Mouse (Mus musculus) lung, embryonic 15.5 days (tissue): ENCODE measurements around the gene Fnip1. TPM values are rescaled to one million over a fixed set of nuclear protein-coding genes. Genes with fewer than 3 reads are reported as not detected.
"Not testable (repeated sequence)": the region's sequence is repeated elsewhere in the genome, so short reads cannot be mapped to it uniquely, and the experiment has no call there.

Source experiments
- ATAC-seq: fragments of 200-750 bp; cut with Nextera tagmentation; 2 replicates; pipeline ENCODE4 v1.8.0; 2017; ENCODE audit warnings: moderate number of reproducible peaks, borderline replicate concordance; ENCODE audit not compliant: low FRiP score, low TSS enrichment; ENCODE audit errors: extremely low read depth
- H3K27ac ChIP-seq: fragments of 300-500 bp; sonication (generic); 2 replicates; pipeline ENCODE4 v1.5.1; 2015; ENCODE audit warnings: moderate library complexity, mild to moderate bottlenecking, inconsistent platforms
- H3K27me3 ChIP-seq: fragments of 300-500 bp; sonication (generic); 2 replicates; pipeline ENCODE4 v1.6.1; 2015; ENCODE audit warnings: inconsistent platforms
- H3K36me3 ChIP-seq: fragments of 300-500 bp; sonication (generic); 2 replicates; pipeline ENCODE4 v1.6.1; 2015; ENCODE audit warnings: inconsistent platforms
- H3K4me1 ChIP-seq: fragments of 300-500 bp; sonication (generic); 2 replicates; pipeline ENCODE4 v1.6.1; 2015; ENCODE audit warnings: inconsistent platforms
- H3K4me2 ChIP-seq: fragments of 300-500 bp; sonication (generic); 2 replicates; pipeline ENCODE4 v1.6.1; 2015; ENCODE audit warnings: inconsistent platforms, mild to moderate bottlenecking, moderate library complexity
- H3K4me3 ChIP-seq: fragments of 300-500 bp; sonication (generic); 2 replicates; pipeline ENCODE4 v1.5.1; 2015; ENCODE audit warnings: mild to moderate bottlenecking, inconsistent platforms
- H3K9ac ChIP-seq: fragments of 300-500 bp; sonication (generic); 2 replicates; pipeline ENCODE4 v1.6.1; 2015; ENCODE audit warnings: inconsistent platforms
- H3K9me3 ChIP-seq: fragments of 300-500 bp; sonication (generic); 2 replicates; pipeline ENCODE4 v1.6.1; 2016; ENCODE audit warnings: inconsistent platforms
- WGBS: fragments of 180-500 bp; shearing (Covaris S2); methylation state at CpG from one replicate; pipeline ENCODE4 v1.1.7; 2015; 5-methylcytosine and 5-hydroxymethylcytosine counted together
- polyA plus RNA-seq: library from polyadenylated mRNA; unstranded; fragments of >200 nt; fragmentation: Nextera tagmentation; extraction: Ambion mirVana; gene quantifications from 2 replicates; pipeline ENCODE4 v1.2.1, GENCODE M21; 2015

Gene Fnip1
- polyA plus RNA-seq, 1 experiment from 2014 or later, result 10.2 TPM

DNA sequence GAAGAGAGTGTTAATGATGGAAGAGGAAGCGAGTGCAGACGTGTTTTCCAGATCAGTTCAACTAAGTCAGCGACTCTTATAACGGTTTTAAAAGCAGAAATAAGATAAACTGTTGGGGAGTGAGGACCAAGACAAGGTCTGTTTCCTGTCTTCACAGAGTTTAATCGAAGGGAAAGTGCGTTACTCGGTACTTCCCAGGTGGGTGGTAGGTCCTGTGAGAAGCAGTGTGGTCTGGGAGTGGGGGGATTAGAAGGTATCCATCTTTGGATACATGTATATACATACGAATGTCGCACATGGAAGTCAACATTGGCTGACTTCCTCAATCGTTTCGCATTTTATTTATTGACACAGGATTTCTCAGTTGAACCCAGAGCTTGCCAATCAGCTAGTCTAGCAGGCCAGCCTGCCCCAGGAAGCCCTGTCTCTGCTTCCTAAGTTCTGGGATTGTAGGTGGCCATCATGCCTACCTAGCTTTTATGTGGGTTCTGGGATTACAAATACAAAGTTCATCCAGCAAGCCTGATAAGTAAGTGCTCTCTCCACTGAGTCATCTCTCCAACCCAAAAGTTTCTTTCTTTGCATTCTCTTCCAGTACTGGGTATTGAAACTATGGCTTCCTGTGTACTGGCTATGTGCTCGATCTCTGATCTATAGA lies 10.2 kb upstream of the Fnip1 start:
- no peak overlapping the region for H3K4me2 ChIP-seq
- no peak overlapping the region for H3K4me3 ChIP-seq
- H3K27me3 ChIP-seq, result no peaks in the 10 kb centered on the region
- ATAC-seq, result no peak
- H3K9ac ChIP-seq, result no peak overlapping the region
- H3K4me1 ChIP-seq, result no peaks in the 10 kb centered on the region
- no peak overlapping the region for H3K27ac ChIP-seq
- H3K9me3 ChIP-seq, result no peaks in the 10 kb centered on the region
- no peaks in the 10 kb centered on the region for H3K36me3 ChIP-seq
- 50% methylated on average over 12 of the region's 12 CpGs for WGBS

DNA sequence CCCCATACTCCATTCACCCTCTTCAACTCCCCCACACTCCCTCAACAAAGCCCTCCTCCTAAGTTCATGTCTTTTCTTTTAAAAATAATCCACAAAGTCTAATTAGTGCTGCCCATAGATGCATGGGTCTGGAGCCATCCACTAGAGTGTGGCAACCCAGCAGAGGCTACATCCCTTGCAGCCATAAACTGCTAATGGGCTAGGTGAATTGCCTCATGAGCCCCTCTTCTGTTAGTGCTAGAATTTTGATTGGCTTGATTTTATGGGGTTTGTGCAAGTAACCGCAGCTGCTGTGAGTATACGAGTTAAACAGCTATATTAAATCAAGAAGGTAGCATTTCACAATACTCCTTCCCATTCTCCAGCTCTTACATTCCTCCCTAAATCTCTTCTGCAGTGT lies 8.8 kb upstream of the Fnip1 start:
- Histone ChIP-seq H3K27ac (no peak overlapping the region), H3K9ac (no peak overlapping the region), H3K27me3 (no peaks in the 10 kb centered on the region), H3K4me2 (no peak overlapping the region), H3K9me3 (no peaks in the 10 kb centered on the region), H3K4me1 (no peaks in the 10 kb centered on the region), H3K4me3 (no peak overlapping the region), H3K36me3 (no peaks in the 10 kb centered on the region)
- no peak for ATAC-seq
- 70% methylated on average over 2 of the region's 2 CpGs for WGBS

- 100% methylated on average over 1 of the region's 1 CpGs for WGBS
Observed at GRCm38 (mm10) chr11:54435797-54436196, 2.2 kb upstream of the Fnip1 start.

DNA sequence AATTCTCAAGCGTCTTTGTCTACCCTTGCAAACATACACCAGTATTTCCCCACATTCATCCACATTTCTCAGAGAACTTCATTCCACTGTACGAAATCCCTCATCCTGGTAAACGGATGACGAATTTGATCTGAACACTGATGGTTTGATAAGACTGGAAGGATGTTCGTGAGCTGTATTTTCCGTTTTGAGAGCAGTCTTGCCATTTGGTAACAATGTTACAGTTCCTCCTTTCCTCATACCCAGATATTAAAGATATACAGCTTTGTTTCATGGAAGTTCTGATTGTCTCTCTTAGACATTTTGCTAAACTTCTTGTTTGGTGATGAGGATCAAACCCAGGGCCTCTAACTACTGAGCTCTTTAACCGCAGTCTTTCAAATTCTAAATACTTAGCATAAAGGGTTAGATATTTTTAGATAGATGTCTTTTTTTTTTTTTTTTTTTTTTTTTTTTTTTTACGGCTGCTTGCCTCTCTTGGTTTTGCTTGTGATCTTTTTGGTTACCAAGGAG lies 633 bp upstream of the Fnip1 start:
- 37% methylated on average over 8 of the region's 8 CpGs for WGBS
- peak overlapping the region; percentile 63 for H3K4me2 ChIP-seq
- H3K4me3 ChIP-seq, result peak overlapping the region; percentile 97
- no peaks in the 10 kb centered on the region for H3K36me3 ChIP-seq
- no peaks in the 10 kb centered on the region for H3K27me3 ChIP-seq
- no peaks in the 10 kb centered on the region for H3K9me3 ChIP-seq
- H3K9ac ChIP-seq, result peak overlapping the region; percentile 53
- ATAC-seq, result no peak
- peaks cover 20% of the 10 kb centered on the region for H3K4me1 ChIP-seq
- H3K27ac ChIP-seq, result peak overlapping the region; percentile 69

More at GRCm38 (mm10) chr11:54435797-54436196, 2.2 kb upstream of the Fnip1 start:
- Histone ChIP-seq H3K4me3 (no peak overlapping the region), H3K9ac (no peak overlapping the region), H3K27me3 (no peaks in the 10 kb centered on the region), H3K36me3 (no peaks in the 10 kb centered on the region), H3K9me3 (no peaks in the 10 kb centered on the region), H3K4me1 (peaks cover 20% of the 10 kb centered on the region), H3K27ac (no peak overlapping the region), H3K4me2 (no peak overlapping the region)
- ATAC-seq, result no peak

- H3K9ac ChIP-seq, result peak overlapping the region; percentile 90
- WGBS, result under 1% methylated on average over 47 of the region's 47 CpGs
- peak; percentile 80 for ATAC-seq
Observed at GRCm38 (mm10) chr11:54438366-54438781, 375 bp downstream of the Fnip1 start.

DNA sequence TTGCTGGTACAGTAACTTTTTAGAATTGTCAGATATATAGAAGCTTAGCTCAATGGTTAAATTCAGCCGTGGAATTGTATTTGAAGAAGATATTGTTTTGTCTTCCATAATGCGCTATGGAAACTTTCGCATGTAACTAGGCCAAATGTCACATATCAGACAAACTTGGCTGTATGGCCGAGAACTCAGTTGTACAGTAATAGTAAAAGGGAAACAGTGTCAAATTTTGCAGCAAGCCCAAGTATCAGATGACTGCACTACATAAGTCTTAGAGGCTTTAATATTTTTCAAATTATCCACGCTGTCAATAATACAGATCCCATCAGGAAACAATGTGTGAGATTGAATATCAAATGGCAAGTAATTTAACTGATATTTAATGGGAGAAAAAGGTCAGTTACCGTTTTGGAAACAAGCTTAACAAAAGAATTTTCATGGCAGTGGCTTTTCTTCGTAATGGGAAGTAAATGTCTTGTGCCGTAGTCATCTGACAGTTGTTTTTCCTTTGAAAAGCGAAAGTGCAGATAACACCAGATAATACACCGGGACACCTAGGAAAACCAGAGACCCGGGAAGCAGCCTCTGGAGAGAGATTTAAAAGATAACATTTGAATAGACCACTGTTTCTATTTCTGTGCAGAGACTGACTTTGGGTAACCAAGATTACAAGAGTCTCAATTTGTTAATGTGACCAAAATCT lies 1.1 kb downstream of the Fnip1 start:
- peaks cover 20% of the 10 kb centered on the region for H3K4me1 ChIP-seq
- ATAC-seq, result no peak
- peak overlapping the region; percentile 90 for H3K9ac ChIP-seq
- H3K27me3 ChIP-seq, result no peaks in the 10 kb centered on the region
- H3K36me3 ChIP-seq, result no peaks in the 10 kb centered on the region
- peak overlapping the region; percentile 97 for H3K4me3 ChIP-seq
- H3K9me3 ChIP-seq, result no peaks in the 10 kb centered on the region
- H3K4me2 ChIP-seq, result peak overlapping the region; percentile 63
- WGBS, result 12% methylated on average over 11 of the region's 11 CpGs
- no peak overlapping the region for H3K27ac ChIP-seq

More at GRCm38 (mm10) chr11:54438366-54438781, 375 bp downstream of the Fnip1 start:
- Histone ChIP-seq H3K4me2 (peak overlapping the region; percentile 63), H3K4me1 (peaks cover 20% of the 10 kb centered on the region), H3K36me3 (no peaks in the 10 kb centered on the region), H3K9me3 (no peaks in the 10 kb centered on the region), H3K27me3 (no peaks in the 10 kb centered on the region), H3K4me3 (peak overlapping the region; percentile 97), H3K27ac (peak overlapping the region; percentile 81)

DNA sequence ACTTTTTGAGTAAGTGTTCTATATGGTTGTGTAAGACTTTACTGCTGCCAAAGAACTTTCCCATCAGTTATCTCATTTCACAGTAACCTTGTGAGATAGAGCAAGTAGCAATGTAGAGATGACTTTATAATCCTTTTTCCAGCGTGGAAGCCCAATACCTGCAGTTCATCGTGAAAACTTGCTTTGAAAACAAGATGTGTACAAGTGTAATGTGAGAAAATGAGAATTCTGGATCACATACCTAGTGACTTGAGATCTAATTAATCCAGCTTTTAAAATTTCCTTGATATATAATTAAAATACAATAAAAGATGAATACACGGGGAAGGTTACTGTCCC lies 1.7 kb downstream of the Fnip1 start:
- 60% methylated on average over 3 of the region's 3 CpGs for WGBS
- no peak for ATAC-seq
- H3K4me2 ChIP-seq, result peak overlapping the region; percentile 63
- H3K4me3 ChIP-seq, result peak overlapping the region; percentile 97
- no peak overlapping the region for H3K27ac ChIP-seq
- peak overlapping the region; percentile 90; the same call in 1 of the 2 replicates for H3K9ac ChIP-seq
- no peaks in the 10 kb centered on the region for H3K36me3 ChIP-seq
- no peaks in the 10 kb centered on the region for H3K27me3 ChIP-seq
- no peaks in the 10 kb centered on the region for H3K9me3 ChIP-seq
- peaks cover 20% of the 10 kb centered on the region for H3K4me1 ChIP-seq

DNA sequence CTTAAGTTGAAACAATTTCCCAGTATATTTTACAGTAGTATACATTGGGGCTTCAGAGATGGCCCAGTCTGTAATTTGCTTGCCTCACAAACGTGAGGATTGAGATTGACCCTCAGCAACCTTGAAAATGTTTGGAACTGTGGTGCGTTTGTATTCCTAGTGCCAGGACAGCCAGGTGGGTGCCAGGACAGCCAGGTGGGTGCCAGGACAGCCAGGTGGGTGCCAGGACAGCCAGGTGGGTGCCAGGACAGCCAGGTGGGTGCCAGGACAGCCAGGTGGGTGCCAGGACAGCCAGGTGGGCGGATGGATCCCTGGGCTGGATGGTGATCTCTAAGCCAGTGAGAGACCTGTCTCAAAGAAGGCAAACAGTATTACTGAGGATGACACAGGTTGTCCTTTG lies 12.8 kb downstream of the Fnip1 start:
- not testable (repeated sequence) for H3K4me2 ChIP-seq, H3K4me1 ChIP-seq, H3K9ac ChIP-seq, H3K4me3 ChIP-seq, H3K27me3 ChIP-seq, ATAC-seq, H3K9me3 ChIP-seq, H3K36me3 ChIP-seq, H3K27ac ChIP-seq
- 81% methylated on average over 3 of the region's 3 CpGs for WGBS

DNA sequence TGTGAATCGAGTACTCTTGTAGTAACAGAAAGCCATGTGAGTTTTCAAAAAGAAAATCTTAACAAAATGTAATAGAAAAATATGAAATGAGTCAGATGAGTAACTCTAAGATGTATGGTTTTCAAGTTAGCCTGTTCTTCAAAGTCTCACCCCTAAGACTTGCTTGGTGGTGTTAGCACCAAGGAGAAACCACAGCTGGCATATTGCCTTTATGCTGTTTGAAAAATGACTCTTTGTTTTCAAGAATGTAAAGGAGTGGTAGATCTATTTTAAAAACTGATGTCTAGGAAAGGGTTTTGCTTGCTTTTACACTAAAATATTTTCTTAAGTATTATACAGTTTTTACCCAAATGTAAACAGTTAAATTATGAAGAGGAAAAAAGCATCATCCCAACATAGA lies 16.5 kb downstream of the Fnip1 start:
- H3K9me3 ChIP-seq, result no peaks in the 10 kb centered on the region
- H3K27ac ChIP-seq, result no peak overlapping the region
- no peaks in the 10 kb centered on the region for H3K4me1 ChIP-seq
- no peaks in the 10 kb centered on the region for H3K36me3 ChIP-seq
- H3K9ac ChIP-seq, result no peak overlapping the region
- no peak overlapping the region for H3K4me3 ChIP-seq
- WGBS, result 73% methylated on average over 1 of the region's 1 CpGs
- no peak for ATAC-seq
- H3K4me2 ChIP-seq, result no peak overlapping the region
- no peaks in the 10 kb centered on the region for H3K27me3 ChIP-seq

DNA sequence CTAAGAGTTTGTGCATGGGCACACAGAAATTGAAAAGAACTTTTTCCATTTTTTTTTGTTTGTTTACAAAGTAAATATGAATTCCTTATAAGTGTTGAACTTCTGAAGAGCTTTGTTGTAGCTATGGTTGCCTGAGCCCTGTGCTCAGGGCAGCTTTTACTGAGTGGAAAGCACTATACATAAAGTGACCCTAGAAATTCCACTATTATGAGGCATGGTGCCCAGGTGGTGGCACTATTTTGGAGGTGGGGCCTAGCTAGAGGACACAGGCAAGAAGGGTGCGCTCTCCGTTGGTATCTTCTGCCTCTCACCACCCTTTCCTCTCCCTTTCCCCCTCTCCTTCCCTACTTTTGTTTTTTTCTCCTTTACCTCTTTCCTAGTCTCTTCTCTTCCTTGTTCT lies 18.9 kb downstream of the Fnip1 start:
- Histone ChIP-seq H3K4me2 (no peak overlapping the region), H3K27ac (no peak overlapping the region), H3K9ac (no peak overlapping the region), H3K27me3 (no peaks in the 10 kb centered on the region), H3K4me3 (no peak overlapping the region), H3K36me3 (no peaks in the 10 kb centered on the region), H3K4me1 (no peaks in the 10 kb centered on the region), H3K9me3 (no peaks in the 10 kb centered on the region)
- WGBS, result 47% methylated on average over 2 of the region's 2 CpGs
- no peak for ATAC-seq

DNA sequence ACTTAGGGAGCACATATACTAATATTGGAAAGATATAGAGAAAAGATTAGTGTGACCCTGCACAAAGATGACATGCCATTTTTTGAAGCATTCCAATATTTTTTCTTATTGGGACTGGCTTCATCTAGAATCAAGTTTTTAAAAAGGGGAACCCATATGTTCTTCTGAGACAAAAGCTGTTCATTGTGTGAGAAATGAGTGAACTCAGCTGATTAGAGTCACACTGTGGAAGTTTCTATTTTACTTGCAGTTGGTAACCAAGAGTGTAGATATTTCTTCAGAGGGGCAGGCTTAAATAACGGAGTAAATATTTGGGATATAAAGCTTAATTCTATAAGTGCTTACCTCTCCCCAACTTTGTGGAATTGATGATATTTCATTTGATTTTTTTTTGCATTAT lies 20.2 kb downstream of the Fnip1 start:
- H3K27ac ChIP-seq, result no peak overlapping the region
- WGBS, result 94% methylated on average over 1 of the region's 1 CpGs
- no peaks in the 10 kb centered on the region for H3K27me3 ChIP-seq

DNA sequence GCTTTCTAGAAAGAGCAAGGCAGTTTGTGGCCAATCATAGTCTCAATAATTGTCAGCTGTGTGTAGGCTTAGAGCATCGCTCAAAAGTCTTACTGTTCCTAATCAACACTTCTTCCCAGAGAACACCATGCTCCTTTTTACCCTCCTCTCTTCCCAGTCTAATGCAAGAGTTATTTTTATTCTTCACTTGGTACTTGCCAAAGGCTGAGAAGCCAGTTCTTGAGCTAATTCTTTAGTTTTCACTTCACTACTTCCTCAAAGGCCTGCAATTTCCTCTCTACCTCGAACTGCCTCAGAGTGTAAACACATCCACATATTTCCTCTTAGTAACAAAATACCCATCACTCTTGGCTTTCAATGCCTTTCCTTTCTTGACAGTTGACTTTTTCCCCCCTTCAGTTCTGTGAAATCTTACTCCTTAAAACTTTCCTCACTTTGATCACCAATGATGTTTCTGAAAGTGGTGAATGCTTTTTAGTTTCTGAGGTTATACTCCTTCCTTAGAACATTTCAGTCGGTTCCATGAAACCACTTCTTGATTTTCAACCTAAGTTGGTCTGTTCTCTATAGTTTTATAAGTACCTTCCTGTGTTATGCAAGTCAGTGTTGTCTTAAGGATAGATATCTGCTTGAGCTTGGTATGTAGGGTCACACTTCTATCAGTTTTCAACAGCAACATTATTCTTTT lies 26.7 kb downstream of the Fnip1 start:
- Histone ChIP-seq H3K4me2 (no peak overlapping the region; the same call in 1 of the 2 replicates), H3K4me1 (peaks cover 11% of the 10 kb centered on the region; the same call in 1 of the 2 replicates), H3K4me3 (no peak overlapping the region), H3K27me3 (no peaks in the 10 kb centered on the region), H3K27ac (peak overlapping the region; percentile 72), H3K9ac (no peak overlapping the region), H3K36me3 (no peaks in the 10 kb centered on the region), H3K9me3 (no peaks in the 10 kb centered on the region)
- WGBS, result 25% methylated on average over 3 of the region's 3 CpGs
- no peak for ATAC-seq

More for the DNA sequence above, 20.2 kb downstream of the Fnip1 start:
- Histone ChIP-seq H3K36me3 (no peaks in the 10 kb centered on the region), H3K9ac (no peak overlapping the region), H3K4me1 (no peaks in the 10 kb centered on the region), H3K4me2 (no peak overlapping the region), H3K9me3 (no peaks in the 10 kb centered on the region), H3K4me3 (no peak overlapping the region)
- no peak for ATAC-seq
